Mouse (Mus musculus): ENCODE data around the gene Gpank1.

Gpank1 gene

DNA sequence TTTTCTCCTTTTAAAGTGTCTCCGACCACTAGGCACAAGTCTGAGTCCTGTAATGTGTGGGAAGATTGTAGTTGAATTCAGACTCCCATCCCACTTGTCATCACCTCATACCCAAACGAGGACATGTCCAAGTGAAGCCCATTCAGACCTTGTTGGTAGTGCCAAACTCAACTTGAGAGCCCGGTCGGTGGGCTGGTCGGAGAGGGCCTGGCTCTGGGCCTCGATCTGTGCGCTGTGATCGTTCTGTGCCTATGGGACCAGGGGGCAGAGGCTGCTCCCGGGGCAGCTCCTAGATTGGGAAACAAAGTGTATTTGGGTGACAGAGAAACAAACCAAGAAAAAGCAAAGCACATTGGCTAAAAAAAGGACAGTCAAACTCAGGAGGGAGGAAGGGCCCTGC lies 31.8 kb downstream of the Gpank1 start:
- in situ Hi-C loops (cut with MboI; ENCODE audit: unreplicated experiment in 2 of 2) = no loop called here

DNA sequence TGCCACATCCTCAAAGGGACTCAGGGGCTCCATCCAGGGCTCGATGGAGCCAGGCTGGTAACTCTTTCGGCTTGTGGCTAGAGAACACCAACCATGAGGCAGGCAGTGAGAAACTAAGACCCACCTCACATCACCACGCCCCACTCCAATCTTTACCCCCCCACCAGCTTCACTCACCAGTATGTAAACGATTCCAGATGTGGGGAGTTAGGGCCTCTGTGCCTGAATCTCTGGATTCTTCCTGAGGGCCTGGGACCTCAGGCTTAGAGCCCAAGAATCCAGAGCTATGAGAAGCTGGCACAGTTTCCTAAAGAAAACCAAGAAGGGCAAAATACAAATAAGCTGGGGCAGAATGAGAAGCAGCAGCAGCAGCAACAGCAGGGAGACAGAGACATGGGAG lies 32.7 kb downstream of the Gpank1 start:
- in situ Hi-C loops (cut with MboI; ENCODE audit: unreplicated experiment in 2 of 2) = no loop called here

DNA sequence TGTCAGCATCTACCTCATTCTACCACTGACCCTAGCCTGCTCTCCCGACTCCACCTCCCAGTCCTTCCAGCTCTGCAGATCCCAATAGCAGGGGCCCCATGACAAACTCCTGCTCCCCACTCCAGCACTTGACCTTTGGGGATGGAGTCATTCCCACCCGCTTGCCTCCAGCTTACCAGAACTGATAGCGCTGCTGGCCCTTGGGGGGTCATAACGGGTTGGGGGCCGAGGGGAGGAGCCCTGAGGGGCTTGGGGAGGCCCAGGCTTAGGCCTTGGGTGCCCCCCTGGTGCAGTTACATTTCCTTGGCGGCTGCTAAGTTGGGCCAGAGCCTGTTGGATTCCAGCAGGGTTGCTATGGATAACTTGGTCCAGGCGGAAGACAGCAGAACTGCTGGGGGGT lies 33.4 kb downstream of the Gpank1 start:
- in situ Hi-C loops (cut with MboI; ENCODE audit: unreplicated experiment in 2 of 2) = no loop called here

DNA sequence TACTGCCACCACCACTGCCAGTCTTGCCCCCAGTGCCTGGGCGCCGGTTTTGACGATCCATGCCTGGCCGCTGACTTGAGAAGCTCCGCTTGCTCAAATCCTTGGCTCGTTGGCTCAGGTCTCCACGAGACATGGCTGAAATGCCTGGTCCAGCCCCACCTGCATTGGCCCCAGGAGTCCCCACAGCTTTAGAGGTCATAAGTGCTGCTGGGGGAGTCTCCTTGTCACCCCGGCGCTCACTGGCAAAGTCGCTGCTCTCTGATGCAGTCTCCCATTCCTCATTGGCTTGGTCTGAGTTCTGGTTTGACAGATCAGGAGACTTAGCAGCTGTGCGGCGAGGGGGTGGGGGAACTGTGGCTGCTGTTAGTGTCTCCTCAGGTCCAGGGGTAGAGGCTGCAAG lies 34.2 kb downstream of the Gpank1 start:
- in situ Hi-C loops (cut with MboI; ENCODE audit: unreplicated experiment in 2 of 2) = no loop called here

DNA sequence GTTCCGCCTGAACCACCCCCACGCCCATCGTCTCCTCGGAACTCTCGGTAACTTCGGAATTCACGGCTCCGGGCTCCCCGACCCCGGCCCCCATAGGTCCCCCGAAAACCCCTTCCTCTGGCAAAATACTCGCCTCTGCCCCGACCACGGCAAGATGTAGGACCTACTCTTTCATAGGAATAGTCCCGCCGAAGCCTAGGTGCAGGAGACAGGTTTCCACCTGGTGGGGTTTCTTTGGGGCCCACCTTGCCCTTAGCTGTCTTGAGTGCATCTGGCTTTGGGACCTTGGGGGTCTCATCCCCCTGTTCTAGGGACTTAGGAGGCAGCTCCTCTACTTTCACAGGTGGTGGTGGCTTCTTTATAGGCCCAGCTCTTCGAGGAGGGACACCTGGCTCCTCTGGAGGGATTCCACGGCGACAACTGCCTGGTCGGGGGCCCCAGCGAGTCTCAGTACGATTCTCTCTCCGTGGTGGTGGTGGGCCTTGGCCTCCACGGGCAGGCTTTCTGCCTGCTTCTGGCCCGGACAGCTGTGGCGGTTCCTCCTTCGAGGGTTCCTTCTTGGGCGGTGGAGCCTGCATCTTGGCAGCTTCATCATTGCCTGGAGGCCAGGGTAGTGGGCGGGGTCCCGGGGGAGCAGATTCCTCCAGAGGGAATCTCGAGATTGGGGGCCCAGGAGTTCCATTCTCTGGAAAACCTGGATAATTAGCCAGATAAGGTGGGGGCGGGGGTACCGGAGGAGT lies 35.4 kb downstream of the Gpank1 start:
- in situ Hi-C loops (cut with MboI; ENCODE audit: unreplicated experiment in 2 of 2) = no loop called here

DNA sequence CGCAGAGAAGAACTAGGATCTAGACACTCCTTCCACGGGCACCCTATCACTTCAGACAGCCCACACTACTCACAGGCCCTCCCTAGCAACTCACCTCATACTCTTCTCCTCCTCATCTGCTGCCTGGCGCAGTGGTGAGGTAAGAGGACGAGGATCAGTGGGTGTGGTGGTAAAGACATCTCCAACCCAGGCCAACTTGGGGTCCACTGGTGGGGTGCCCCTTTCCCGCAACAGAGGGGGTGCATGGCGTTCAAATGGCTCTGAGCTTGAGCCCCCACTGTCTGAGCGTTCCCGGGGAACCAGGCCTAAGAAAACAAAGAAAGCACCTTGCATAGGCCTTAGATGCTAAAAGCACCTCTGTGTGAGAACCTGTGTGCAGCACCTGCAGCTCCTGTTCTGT lies 36.0 kb downstream of the Gpank1 start:
- in situ Hi-C loops (cut with MboI; ENCODE audit: unreplicated experiment in 2 of 2) = no loop called here

DNA sequence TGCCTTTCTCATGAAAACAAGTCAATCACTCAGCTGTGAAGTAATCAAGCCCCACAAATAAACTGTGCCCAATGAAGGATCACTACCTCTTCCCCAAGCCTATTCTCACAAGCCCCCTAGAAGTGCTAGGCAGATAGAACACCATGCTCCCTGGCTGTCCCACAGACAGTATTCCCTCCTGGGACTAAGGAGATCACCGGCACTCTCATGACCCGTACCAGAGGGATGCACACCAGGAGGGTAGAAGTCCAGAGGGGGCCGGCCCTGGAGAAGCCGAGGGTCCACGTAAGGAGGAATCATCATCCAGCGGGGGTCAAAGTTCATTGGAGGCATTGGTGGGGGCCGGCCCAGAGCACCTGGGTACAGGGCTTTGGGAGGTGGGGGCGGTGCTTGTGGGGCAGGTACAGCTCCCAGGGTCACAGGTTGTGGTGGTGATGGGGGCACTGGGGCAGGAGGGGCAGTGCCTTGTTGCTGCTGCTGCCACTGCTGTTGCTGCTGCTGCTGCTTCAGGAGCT lies 36.5 kb downstream of the Gpank1 start:
- in situ Hi-C loops (cut with MboI; ENCODE audit: unreplicated experiment in 2 of 2) = no loop called here

DNA sequence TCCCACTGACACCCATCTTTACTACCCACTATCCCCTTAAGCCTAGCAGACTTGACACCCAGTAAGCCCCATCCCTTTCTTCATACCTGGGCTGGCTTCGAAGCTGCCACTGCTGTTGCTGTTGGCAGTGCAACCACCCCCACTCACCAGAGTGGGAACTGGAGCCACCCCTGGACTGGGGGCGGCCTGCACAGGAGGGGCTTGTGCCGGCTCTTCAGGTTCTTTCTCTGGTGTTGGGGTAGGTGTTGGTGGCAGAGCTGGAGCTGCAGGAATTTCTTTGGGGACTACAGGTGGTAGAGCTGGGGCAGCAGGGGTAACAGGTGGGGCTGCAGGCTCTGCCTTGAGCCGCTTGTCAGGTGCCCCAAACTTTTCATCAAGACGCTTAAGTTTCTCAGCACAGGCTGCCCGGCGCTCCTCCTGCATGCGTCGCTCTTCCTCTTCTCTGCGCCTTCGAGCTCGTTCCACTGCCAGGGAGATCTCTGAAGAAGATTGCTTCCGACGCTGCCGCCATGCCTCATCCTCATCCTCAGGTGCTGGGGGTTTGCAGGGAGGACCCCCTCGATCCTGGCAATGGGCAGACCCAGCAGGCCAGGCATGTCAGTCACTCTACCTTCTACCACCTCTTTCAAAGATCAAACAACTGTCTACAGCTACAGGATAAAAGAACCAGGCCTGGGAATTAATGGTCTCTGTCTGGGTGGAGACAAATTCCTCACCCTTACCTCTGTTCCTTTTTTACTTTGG lies 37.8 kb downstream of the Gpank1 start:
- in situ Hi-C loops (cut with MboI; ENCODE audit: unreplicated experiment in 2 of 2) = no loop called here

DNA sequence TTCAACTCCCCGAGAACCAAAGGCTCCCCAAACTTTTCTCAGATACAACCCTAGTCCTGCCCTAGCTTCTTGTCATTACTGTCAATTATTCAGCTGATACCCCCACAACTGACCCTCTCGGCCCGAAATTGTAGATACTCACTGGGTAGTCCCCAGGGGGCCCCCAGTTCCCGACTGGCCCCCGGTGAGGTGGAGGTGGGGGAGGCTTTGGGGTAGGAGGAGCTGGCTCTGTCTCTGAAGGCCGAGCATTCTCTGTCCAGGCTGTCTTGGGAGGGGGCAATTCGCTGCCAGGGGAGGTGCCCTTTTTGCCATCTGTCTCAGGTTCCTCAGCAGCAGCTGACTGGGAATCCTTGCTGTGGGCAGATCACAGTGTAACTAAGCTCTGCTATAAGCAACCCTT lies 38.4 kb downstream of the Gpank1 start:
- in situ Hi-C loops (cut with MboI; ENCODE audit: unreplicated experiment in 2 of 2) = no loop called here

DNA sequence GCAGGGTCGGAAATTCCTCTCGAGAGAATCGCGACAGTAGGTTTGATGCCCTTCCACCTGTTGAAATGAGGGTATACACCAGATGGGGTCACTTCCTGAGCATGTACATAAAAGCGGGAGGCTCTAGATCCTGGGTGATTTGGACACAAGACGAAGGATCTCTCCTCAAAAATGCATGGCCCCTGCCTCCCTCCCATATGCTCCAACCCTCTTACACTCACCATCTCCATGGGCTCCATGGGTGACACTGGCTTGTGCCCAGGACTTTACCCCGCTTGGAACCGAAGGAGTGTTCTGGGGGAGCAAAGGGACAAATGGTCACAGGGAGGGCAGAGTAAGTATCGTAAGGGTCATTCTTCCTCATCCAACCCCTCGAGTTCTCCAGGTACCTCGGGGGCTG lies 40.2 kb downstream of the Gpank1 start:
- in situ Hi-C loops (cut with MboI; ENCODE audit: unreplicated experiment in 2 of 2) = no loop called here

DNA sequence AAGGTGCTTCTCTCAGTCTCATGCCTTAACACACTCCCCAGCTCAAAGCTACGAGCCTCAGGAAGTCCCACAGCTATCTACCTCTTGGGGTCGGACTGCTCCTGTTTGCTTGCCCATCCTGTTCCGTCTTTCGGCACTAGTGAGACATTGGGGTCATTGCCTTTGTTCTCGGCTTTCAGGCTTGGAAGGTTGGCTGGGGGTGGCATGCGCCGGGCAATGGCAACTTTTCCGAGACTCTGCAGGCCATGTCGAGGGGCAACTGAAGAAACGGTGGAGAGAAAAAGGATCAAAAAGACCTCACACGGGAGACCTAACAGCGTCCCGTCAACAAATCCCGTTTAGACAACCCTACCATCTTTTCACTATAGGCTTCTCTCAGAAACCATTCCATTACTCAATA lies 40.9 kb downstream of the Gpank1 start:
- in situ Hi-C loops (cut with MboI; ENCODE audit: unreplicated experiment in 2 of 2) = no loop called here

DNA sequence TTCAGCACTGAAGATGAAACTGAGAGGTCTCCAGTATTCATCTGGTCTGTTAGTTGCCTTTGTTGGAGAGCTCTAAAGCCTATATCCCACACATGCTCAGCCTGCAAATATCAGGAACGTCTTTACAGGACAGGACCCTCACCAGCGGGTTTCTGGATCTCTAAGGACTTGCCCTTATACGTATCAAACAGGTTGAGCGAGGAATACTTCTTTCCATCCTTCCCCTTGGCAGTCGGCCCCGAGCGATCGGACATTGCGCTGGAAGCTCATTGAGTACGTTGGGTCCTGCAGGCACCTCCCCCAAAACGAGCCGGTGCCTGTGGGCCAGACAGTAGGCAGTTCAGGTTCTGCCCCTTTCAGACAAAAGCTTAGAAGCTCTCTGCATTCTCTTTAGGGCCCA lies 41.5 kb downstream of the Gpank1 start:
- in situ Hi-C loops (cut with MboI; ENCODE audit: unreplicated experiment in 2 of 2) = no loop called here

DNA sequence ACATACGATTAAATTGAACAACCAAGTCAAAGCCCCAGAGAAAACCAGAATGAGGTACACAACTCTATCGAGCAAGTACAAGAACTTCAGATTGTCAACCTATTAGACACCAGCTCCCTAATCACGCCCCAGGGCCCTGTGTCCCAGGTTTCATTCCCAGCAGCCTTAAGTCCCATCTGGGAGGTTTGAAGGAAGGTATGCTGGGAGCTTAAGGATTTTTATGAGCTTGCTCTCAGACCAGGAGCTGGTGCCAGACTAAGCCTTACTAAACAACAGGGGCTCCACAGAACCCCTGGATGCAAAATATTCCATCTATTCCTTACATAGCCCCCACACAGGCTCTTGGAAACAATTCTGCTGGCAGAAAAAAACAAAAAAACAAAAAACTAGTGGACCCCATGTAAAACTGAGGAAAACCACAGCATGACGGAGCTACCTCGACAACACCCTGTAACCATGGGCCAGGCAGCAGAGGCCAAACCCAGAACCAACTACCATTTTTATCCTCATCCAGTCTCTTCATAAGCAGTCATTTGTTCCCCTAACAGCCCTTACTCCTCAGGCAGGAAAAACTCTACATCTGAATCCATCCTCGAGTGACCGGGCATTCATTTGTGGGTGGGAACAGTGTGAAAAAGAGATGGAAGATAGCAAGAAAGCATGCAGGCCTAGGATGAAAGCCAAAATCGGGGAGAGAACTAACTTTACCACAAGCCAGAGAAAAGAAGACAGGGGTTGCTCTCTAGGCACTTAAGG lies 42.2 kb downstream of the Gpank1 start:
- in situ Hi-C loops (cut with MboI; ENCODE audit: unreplicated experiment in 2 of 2) = no loop called here

DNA sequence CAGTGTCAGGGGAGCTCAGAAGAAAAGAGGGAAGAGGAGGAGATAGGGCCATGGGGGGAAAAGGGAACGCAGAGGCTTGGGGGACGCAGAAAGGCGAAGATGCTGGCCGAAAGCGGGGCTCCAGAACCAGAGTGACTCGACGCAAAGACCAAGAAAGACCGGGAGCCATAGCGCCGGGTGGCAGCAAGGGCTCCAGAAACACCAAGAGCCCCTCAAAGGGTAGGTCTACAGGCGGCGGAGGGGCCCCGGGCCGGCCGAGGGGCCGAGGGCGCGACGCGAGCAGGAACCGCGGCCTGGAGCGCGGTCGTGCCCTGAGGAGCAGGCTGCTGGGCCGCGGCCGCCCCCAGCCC lies 42.9 kb downstream of the Gpank1 start:
- in situ Hi-C loops (cut with MboI; ENCODE audit: unreplicated experiment in 2 of 2) = no loop called here

DNA sequence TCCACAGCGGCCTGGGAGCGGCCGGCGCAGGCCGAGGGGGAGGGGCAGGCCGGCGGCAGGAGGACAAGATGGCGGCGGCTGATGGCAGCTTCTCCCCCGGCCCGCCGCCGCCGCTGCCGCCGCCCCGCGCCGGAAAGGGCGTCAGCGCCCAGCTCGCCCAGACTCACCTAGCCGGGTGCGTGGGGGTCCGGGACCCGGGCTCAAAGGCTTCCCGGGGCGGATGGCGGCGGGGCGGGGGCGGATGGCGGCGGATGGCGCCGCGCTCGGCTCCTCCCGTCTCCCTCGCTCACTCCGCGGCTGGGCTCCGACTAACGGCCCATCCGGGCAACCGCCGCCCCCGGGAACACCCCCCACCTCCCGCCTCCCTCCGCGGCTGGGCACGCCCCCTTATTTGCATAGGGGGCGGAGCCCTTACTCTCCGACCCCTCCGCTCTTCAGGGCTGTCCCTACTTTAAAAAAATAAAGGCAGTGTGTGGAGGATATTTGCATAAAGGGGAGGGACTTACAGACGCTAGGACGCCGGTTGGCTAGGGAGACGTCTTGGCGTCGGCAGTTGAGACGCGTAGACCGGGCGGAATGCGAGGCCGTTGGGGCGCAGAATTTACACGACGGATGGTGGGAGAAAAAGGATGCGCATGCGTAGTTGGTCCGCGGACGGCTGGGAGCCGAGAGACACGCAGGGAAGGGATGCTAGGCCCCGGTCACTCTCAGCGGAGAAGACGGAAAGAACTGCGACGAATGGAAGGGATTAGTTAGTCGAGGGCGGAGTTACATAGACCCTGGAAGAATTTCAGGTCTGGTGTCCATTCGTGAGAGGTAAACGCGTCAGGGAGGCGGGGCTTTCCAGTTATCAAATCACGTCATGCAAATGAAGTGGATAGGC lies 43.6 kb downstream of the Gpank1 start, which contains the start of gene Prrc2a:
Prrc2a (minus strand) TSS at position 330 of the 883 bp plus-strand sequence.
- in situ Hi-C loops (cut with MboI; ENCODE audit: unreplicated experiment in 2 of 2) = no loop called here

DNA sequence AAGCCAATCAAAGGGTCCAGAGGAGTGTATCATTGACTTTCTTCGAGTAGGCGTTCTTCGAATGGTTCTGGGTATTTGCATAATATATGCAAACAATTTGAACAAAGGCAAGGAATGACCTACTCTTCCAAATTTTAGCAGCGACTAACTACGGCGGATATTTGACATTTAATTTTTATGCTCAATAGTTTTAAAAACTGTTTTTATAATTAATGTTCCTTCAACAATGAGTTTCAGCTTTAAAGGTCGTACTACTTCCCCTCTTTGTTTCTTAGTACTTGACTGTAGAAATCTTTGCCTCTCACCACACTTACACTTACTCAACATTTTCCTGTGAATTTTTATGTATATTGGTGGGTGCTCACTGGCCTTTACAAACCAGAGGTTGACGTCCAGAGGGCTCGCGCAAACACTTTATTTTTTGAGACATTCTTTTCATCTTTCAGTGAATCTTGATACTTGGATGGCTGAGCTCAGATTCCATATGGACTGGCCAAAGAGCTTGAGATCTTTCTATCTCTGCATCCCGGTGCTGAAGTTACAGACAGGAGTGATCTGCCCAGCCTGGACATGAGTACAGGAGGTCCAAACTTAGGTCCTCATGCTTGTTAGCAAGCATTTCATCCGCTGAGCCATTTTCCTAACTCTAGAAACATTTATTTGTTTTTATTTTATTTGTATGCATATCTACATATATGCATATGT lies 44.3 kb downstream of the Gpank1 start:
- in situ Hi-C loops (cut with MboI; ENCODE audit: unreplicated experiment in 2 of 2) = no loop called here

DNA sequence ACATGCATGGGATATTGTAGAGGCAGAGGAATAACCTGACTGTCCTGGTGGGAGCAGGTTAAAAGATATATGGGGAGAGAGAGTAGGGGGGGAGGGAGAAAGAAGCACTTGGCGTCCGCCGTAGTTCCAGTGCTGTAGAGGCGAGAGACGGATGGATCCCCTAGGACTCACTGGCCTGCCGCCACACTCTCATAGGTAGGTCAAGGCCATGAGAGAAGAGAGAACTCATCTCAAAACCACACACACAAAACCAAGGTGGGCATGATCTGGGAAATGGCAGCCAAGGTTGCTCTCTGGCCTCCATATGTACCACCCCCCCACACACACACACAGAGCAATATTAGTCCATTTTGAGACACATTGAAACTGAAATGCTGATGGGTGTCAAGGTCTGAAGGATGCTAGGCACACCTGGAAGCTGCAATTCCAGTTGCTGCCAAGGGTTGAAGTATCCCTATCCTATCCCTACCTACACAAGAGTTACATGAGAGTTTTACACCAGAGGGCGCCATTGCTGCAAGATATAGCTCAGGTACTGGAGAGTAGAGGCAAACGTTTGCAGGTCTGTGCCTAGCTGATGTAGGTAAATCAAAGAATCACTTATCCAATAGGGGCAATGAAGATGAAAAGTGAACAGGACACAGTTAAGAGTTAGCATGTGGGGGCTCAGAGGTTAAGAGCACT lies 45.2 kb downstream of the Gpank1 start:
- in situ Hi-C loops (cut with MboI; ENCODE audit: unreplicated experiment in 2 of 2) = no loop called here

DNA sequence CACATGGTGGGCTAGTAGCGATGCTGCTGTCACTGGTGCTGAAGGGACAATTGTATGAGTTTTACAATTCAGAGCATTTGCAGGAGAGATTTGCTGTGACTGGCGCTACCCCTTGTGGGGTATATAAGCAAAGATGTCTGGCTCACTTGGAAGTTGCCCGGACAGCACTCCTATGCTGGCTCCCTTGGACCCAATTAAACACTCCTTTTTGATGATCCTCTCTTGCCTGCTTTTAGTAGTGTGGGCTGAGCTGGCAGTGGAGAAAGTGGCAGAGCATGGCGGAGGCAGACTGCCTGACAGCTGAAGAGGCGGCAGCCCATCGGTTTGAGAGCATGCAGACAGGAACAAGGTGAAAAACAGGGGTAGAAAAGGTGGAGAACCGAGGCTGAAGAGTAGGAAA lies 46.5 kb downstream of the Gpank1 start:
- in situ Hi-C loops (cut with MboI; ENCODE audit: unreplicated experiment in 2 of 2) = no loop called here

DNA sequence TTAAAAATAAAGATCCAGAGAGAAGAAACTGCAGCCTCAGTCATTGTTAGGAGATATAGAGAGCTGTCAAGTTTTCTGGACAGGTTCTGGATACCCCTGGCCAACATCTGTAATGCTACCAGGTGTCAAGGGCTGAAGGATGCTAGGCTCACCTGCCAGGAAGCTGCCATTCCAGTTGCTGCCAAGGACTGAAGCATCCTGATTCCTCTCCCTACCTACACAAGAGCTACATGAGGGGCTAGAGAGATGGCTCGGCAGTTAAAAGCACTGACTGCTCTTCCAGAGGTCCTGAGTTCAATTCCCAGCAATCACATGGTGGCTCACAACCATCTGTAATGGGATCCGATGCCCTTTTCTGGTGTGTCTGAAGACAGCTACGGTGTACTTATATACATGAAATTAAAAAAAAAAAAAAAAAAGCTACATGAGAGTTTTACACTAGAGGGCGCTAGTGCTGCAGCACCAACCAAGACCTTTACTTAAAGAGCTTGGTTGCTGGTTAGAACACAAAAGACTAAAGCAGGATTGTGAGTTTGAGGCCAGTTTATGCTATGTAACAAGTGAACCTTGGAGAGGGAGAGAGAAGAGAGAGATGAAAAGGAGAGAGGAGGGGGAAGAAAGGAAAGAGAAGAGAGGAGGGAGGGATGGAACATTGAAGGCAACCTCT lies 47.4 kb downstream of the Gpank1 start:
- in situ Hi-C loops (cut with MboI; ENCODE audit: unreplicated experiment in 2 of 2) = no loop called here

Measured in v-Abl transformed pro-B cells (cell line).